Mouse (Mus musculus) ovary, postnatal 10 days (tissue): ENCODE results near the gene Hadh.
A peak's percentile ranks its signal among the peaks of the same experiment; 100 is the strongest.

ENCODE experiments used
- DNase-seq: peaks from one replicate; pipeline ENCODE4 v3.0.0; 2022; ENCODE audit warnings: low spot score

Hadh gene

GRCm38 (mm10) chr3:131270381-131270780 lies 1.5 kb downstream of the Hadh start:
- DNase-seq = no peak

- DNase-seq = no peak
Measured at GRCm38 (mm10) chr3:131266366-131267050, 5.4 kb downstream of the Hadh start.

GRCm38 (mm10) chr3:131265516-131265915 lies 6.4 kb downstream of the Hadh start:
- DNase-seq = no peak

GRCm38 (mm10) chr3:131263766-131264486 lies 8.0 kb downstream of the Hadh start:
- DNase-seq = no peak

GRCm38 (mm10) chr3:131260418-131260817 lies 11.5 kb downstream of the Hadh start:
- no peak for DNase-seq

- DNase-seq = no peak
Measured at GRCm38 (mm10) chr3:131259392-131259965, 12.4 kb downstream of the Hadh start.

- no peak for DNase-seq
Measured at GRCm38 (mm10) chr3:131258921-131259320, 13.0 kb downstream of the Hadh start.

- no peak for DNase-seq
Measured at GRCm38 (mm10) chr3:131255399-131255981, 16.4 kb downstream of the Hadh start.

- DNase-seq = no peak
Measured at GRCm38 (mm10) chr3:131254991-131255390, 16.9 kb downstream of the Hadh start.

- no peak for DNase-seq
Measured at GRCm38 (mm10) chr3:131251601-131252000, 20.3 kb downstream of the Hadh start.

GRCm38 (mm10) chr3:131250978-131251377 lies 20.9 kb downstream of the Hadh start:
- no peak for DNase-seq

- no peak for DNase-seq
Measured at GRCm38 (mm10) chr3:131250283-131250682, 21.6 kb downstream of the Hadh start.

- no peak for DNase-seq
Measured at GRCm38 (mm10) chr3:131248444-131248843, 23.5 kb downstream of the Hadh start.

- DNase-seq = no peak
Measured at GRCm38 (mm10) chr3:131247851-131248250, 24.1 kb downstream of the Hadh start.

GRCm38 (mm10) chr3:131247447-131247846 lies 24.5 kb downstream of the Hadh start:
- DNase-seq = no peak

- no peak for DNase-seq
Measured at GRCm38 (mm10) chr3:131246579-131247046, 25.3 kb downstream of the Hadh start.

GRCm38 (mm10) chr3:131245766-131246578 lies 25.9 kb downstream of the Hadh start:
- DNase-seq = peak; percentile 12

- peak; percentile 58 for DNase-seq
Measured at GRCm38 (mm10) chr3:131237785-131238633, 33.9 kb downstream of the Hadh start.

GRCm38 (mm10) chr3:131237061-131237460 lies 34.8 kb downstream of the Hadh start:
- DNase-seq = no peak

- DNase-seq = no peak
Measured at GRCm38 (mm10) chr3:131228083-131228482, 43.8 kb downstream of the Hadh start.
